ENCODE assay signal across 8 mouse cellular contexts in genomic region chr7:28766910-28767309, GRCm38 (mm10). TPM values are rescaled to one million over a fixed set of nuclear protein-coding genes. Genes with fewer than 3 reads are reported as not detected.
DNase-seq lines count a peak whose midpoint lies in the region; ATAC-seq and TF ChIP-seq lines count a peak whose summit lies in the region.

No protein-coding gene starts in this region.

- no peak for TF ChIP-seq POLR2A in bone marrow, adult 2 months (IDR thresholded peaks at IDR 0.05; ENCODE audit: borderline replicate concordance, control insufficient read depth, low read depth, low read length)

- H3K4me3 ChIP-seq in kidney, embryonic 16.5 days (ENCODE audit: low read length): peak overlapping the region; percentile 72
- peak overlapping the region; percentile 58 for H3K4me3 ChIP-seq in bone marrow, adult 2 months (replicated peaks; ENCODE audit: control insufficient read depth, low read depth, low read length)
- H3K4me3 ChIP-seq in hindbrain, embryonic 12.5 days: peak overlapping the region; percentile 64
- peak overlapping the region; percentile 72 for H3K4me3 ChIP-seq in midbrain, embryonic 14.5 days (replicated peaks; ENCODE audit: low read depth, low read length)

- no peaks in the 10 kb centered on the region for H3K27me3 ChIP-seq in kidney, embryonic 16.5 days (ENCODE audit: insufficient read depth, low read length)
- H3K27me3 ChIP-seq in hindbrain, embryonic 12.5 days: no peaks in the 10 kb centered on the region
- H3K27me3 ChIP-seq in midbrain, embryonic 14.5 days (ENCODE audit: control insufficient read depth, insufficient read depth, low read length): no peaks in the 10 kb centered on the region

- H3K4me1 ChIP-seq in kidney, embryonic 16.5 days (ENCODE audit: insufficient read depth, low read length): peaks cover 13% of the 10 kb centered on the region
- peaks cover 4% of the 10 kb centered on the region; the same call in 1 of the 2 replicates for H3K4me1 ChIP-seq in bone marrow, adult 2 months (ENCODE audit: control insufficient read depth, insufficient read depth, low read length)
- peaks cover 23% of the 10 kb centered on the region for H3K4me1 ChIP-seq in hindbrain, embryonic 12.5 days
- H3K4me1 ChIP-seq in midbrain, embryonic 14.5 days (ENCODE audit: control insufficient read depth, insufficient read depth, low read length): peaks cover 16% of the 10 kb centered on the region

- peak overlapping the region; percentile 90 for H3K9ac ChIP-seq in kidney, embryonic 16.5 days (replicated peaks; ENCODE audit: low read length)
- peak overlapping the region; percentile 84 for H3K9ac ChIP-seq in hindbrain, embryonic 12.5 days
- peak overlapping the region; percentile 66 for H3K9ac ChIP-seq in midbrain, embryonic 14.5 days (replicated peaks; ENCODE audit: low read length)

- H3K36me3 ChIP-seq in kidney, embryonic 16.5 days (ENCODE audit: insufficient read depth, low read length): peaks cover 3% of the 10 kb centered on the region; the same call in 1 of the 2 replicates
- no peaks in the 10 kb centered on the region for H3K36me3 ChIP-seq in hindbrain, embryonic 12.5 days
- peaks cover 4% of the 10 kb centered on the region for H3K36me3 ChIP-seq in midbrain, embryonic 14.5 days (ENCODE audit: control insufficient read depth, insufficient read depth, low read length)

- ATAC-seq in kidney, embryonic 16.5 days (ENCODE audit: low FRiP score, low TSS enrichment): no peak; the same call in 1 of the 2 replicates
- no peak; the same call in 1 of the 2 replicates for ATAC-seq in hindbrain, embryonic 12.5 days (ENCODE audit: low FRiP score)
- ATAC-seq in midbrain, embryonic 14.5 days (ENCODE audit: low FRiP score, low TSS enrichment): 0 out of 2 replicates have a peak, but pooled peaks have one; percentile 3
- no peak for ATAC-seq in monocyte, adult 5-6 weeks (replicated peaks; ENCODE audit: insufficient number of reproducible peaks, low FRiP score, low TSS enrichment, poor library complexity, severe bottlenecking)

- no peaks in the 10 kb centered on the region for H3K9me3 ChIP-seq in kidney, embryonic 16.5 days (ENCODE audit: low read length)
- H3K9me3 ChIP-seq in hindbrain, embryonic 12.5 days (replicated peaks): no peaks in the 10 kb centered on the region
- H3K9me3 ChIP-seq in midbrain, embryonic 14.5 days (ENCODE audit: control insufficient read depth, low read length): no peaks in the 10 kb centered on the region

- DNase-seq in kidney, adult 8-10 months: no peak
- peak; percentile 44 for DNase-seq in midbrain, embryonic 14.5 days
- DNase-seq in right cerebral cortex, adult 2 months (ENCODE audit: low spot score in 2 of 2): no peak
- no peak for DNase-seq in gastrocnemius, postnatal 25 days

- TF ChIP-seq CTCF in bone marrow, adult 2 months (IDR thresholded peaks at IDR 0.05; ENCODE audit: control insufficient read depth, insufficient read depth, low read length): no peak

- no peak overlapping the region for H3K27ac ChIP-seq in kidney, embryonic 16.5 days (ENCODE audit: low read length)
- no peak overlapping the region for H3K27ac ChIP-seq in bone marrow, adult 2 months (ENCODE audit: control insufficient read depth, insufficient read depth, low read depth, low read length, poor library complexity)
- no peak overlapping the region for H3K27ac ChIP-seq in hindbrain, embryonic 12.5 days
- no peak overlapping the region for H3K27ac ChIP-seq in midbrain, embryonic 14.5 days (replicated peaks; ENCODE audit: low read depth, low read length)

- H3K4me2 ChIP-seq in kidney, embryonic 16.5 days (replicated peaks; ENCODE audit: low read depth, low read length): peak overlapping the region; percentile 57
- peak overlapping the region; percentile 75 for H3K4me2 ChIP-seq in hindbrain, embryonic 12.5 days (replicated peaks)
- peak overlapping the region; percentile 75 for H3K4me2 ChIP-seq in midbrain, embryonic 14.5 days (ENCODE audit: low read length)

- 6% methylated on average over 14 of the region's 14 CpGs for WGBS in kidney, embryonic 16.5 days
- 5% methylated on average over 14 of the region's 14 CpGs for WGBS in bone marrow, adult 2 months
- 4% methylated on average over 14 of the region's 14 CpGs for WGBS in hindbrain, embryonic 12.5 days
- WGBS in midbrain, embryonic 14.5 days: 4% methylated on average over 14 of the region's 14 CpGs

RNA-seq across cellular contexts. Expression of gene Sirt2, which starts 0.4 kb away (rescaled TPM):
- 67.3 and 75.0 TPM in 2 replicates for polyA plus RNA-seq in kidney, embryonic 16.5 days (2015; fragmentation: Nextera tagmentation; extraction: Ambion mirVana)
- polyA plus RNA-seq in bone marrow, adult 2 months (2011; ENCODE audit: insufficient read depth, insufficient read length, low replicate concordance, missing spikeins): 18.7 and 28.3 TPM in 2 replicates
- 90.1 and 90.4 TPM in 2 replicates for polyA plus RNA-seq in hindbrain, embryonic 12.5 days (2016; fragmentation: Nextera tagmentation; extraction: Ambion mirVana)
- 104 and 110 TPM in 2 replicates for polyA plus RNA-seq in midbrain, embryonic 14.5 days (2014; fragmentation: Nextera tagmentation; extraction: Ambion mirVana)
- total RNA-seq in monocyte, adult 5-6 weeks (2017): 32.9 to 55.7 TPM (median 54.2 TPM) in 3 replicates
- total RNA-seq in gastrocnemius, postnatal 25 days (2021): 10 to 100 TPM; 81.6 to 82.3 TPM

RNA-seq across cellular contexts. Expression of gene Nfkbib, which starts 0.4 kb away (rescaled TPM):
- polyA plus RNA-seq in kidney, embryonic 16.5 days (2015; fragmentation: Nextera tagmentation; extraction: Ambion mirVana): 48.5 and 53.2 TPM in 2 replicates
- polyA plus RNA-seq in bone marrow, adult 2 months (2011; ENCODE audit: insufficient read depth, insufficient read length, low replicate concordance, missing spikeins): 7.9 and 12.1 TPM in 2 replicates
- polyA plus RNA-seq in hindbrain, embryonic 12.5 days (2016; fragmentation: Nextera tagmentation; extraction: Ambion mirVana): 39.8 and 43.0 TPM in 2 replicates
- polyA plus RNA-seq in midbrain, embryonic 14.5 days (2014; fragmentation: Nextera tagmentation; extraction: Ambion mirVana): 55.9 and 66.2 TPM in 2 replicates
- total RNA-seq in monocyte, adult 5-6 weeks (2017): 25.0 to 46.0 TPM (median 30.1 TPM) in 3 replicates
- 10 to 100 TPM; 24.4 to 27.9 TPM for total RNA-seq in gastrocnemius, postnatal 25 days (2021)

RNA-seq across cellular contexts. Expression of gene Ccer2, which starts 10.9 kb away (rescaled TPM):
- not detected in 2 replicates for polyA plus RNA-seq in kidney, embryonic 16.5 days (2015; fragmentation: Nextera tagmentation; extraction: Ambion mirVana)
- not detected in 2 replicates for polyA plus RNA-seq in bone marrow, adult 2 months (2011; ENCODE audit: insufficient read depth, insufficient read length, low replicate concordance, missing spikeins)
- 3.2 and 4.0 TPM in 2 replicates for polyA plus RNA-seq in hindbrain, embryonic 12.5 days (2016; fragmentation: Nextera tagmentation; extraction: Ambion mirVana)
- polyA plus RNA-seq in midbrain, embryonic 14.5 days (2014; fragmentation: Nextera tagmentation; extraction: Ambion mirVana): 0.22 TPM in 1 of 2 replicates, not detected in the other
- total RNA-seq in monocyte, adult 5-6 weeks (2017): not detected in 3 replicates
- total RNA-seq in gastrocnemius, postnatal 25 days (2021): not detected

RNA-seq across cellular contexts. Expression of gene Rinl, which starts 21.9 kb away (rescaled TPM):
- polyA plus RNA-seq in kidney, embryonic 16.5 days (2015; fragmentation: Nextera tagmentation; extraction: Ambion mirVana): 7.0 and 7.7 TPM in 2 replicates
- polyA plus RNA-seq in bone marrow, adult 2 months (2011; ENCODE audit: insufficient read depth, insufficient read length, low replicate concordance, missing spikeins): 29.1 and 94.3 TPM in 2 replicates
- 2.2 and 2.7 TPM in 2 replicates for polyA plus RNA-seq in hindbrain, embryonic 12.5 days (2016; fragmentation: Nextera tagmentation; extraction: Ambion mirVana)
- polyA plus RNA-seq in midbrain, embryonic 14.5 days (2014; fragmentation: Nextera tagmentation; extraction: Ambion mirVana): 1.1 and 2.4 TPM in 2 replicates
- total RNA-seq in monocyte, adult 5-6 weeks (2017): 57.3 to 157 TPM (median 67.9 TPM) in 3 replicates
- under 1 TPM; 0.51 to 0.78 TPM for total RNA-seq in gastrocnemius, postnatal 25 days (2021)

RNA-seq across cellular contexts. Expression of gene Sars2, which starts 25.1 kb away (rescaled TPM):
- polyA plus RNA-seq in kidney, embryonic 16.5 days (2015; fragmentation: Nextera tagmentation; extraction: Ambion mirVana): 32.8 and 34.2 TPM in 2 replicates
- 7.3 and 11.9 TPM in 2 replicates for polyA plus RNA-seq in bone marrow, adult 2 months (2011; ENCODE audit: insufficient read depth, insufficient read length, low replicate concordance, missing spikeins)
- 25.7 and 28.0 TPM in 2 replicates for polyA plus RNA-seq in hindbrain, embryonic 12.5 days (2016; fragmentation: Nextera tagmentation; extraction: Ambion mirVana)
- polyA plus RNA-seq in midbrain, embryonic 14.5 days (2014; fragmentation: Nextera tagmentation; extraction: Ambion mirVana): 16.8 TPM in 2 replicates
- 2.7 to 8.8 TPM (median 3.8 TPM) in 3 replicates for total RNA-seq in monocyte, adult 5-6 weeks (2017)
- 10 to 100 TPM; 13.5 to 15.6 TPM for total RNA-seq in gastrocnemius, postnatal 25 days (2021)
